Mouse (Mus musculus) bone marrow macrophage, adult 2 months (primary cell): ENCODE measurements around the gene Aurkb.

ENCODE experiments used
- CTCF ChIP-seq: IDR thresholded peaks from 2 replicates; pipeline ENCODE4 v1.5.1; 2012; ENCODE audit warnings: low read depth, mild to moderate bottlenecking, low read length, moderate library complexity
- POLR2A ChIP-seq: IDR thresholded peaks from 2 replicates; pipeline ENCODE4 v1.6.1; 2012; ENCODE audit warnings: mild to moderate bottlenecking, low read depth, low read length, borderline replicate concordance

GRCm38 (mm10) chr11:69099177-69099914, 53.9 kb downstream of the Aurkb start:
- TF ChIP-seq CTCF (no peak), POLR2A (no peak)
